Mouse (Mus musculus): ENCODE results near the gene Atp11a.
A peak's percentile ranks its signal among the peaks of the same experiment; 100 is the strongest.

Gene Atp11a

GRCm38 (mm10) chr8:12905599-12906321 is 148.9 kb downstream of the Atp11a start:
- no peak for DNase-seq (ENCODE audit: low read depth, low spot score)

GRCm38 (mm10) chr8:12906597-12906996 is 149.8 kb downstream of the Atp11a start:
- no peak for DNase-seq (ENCODE audit: low read depth, low spot score)

DNA sequence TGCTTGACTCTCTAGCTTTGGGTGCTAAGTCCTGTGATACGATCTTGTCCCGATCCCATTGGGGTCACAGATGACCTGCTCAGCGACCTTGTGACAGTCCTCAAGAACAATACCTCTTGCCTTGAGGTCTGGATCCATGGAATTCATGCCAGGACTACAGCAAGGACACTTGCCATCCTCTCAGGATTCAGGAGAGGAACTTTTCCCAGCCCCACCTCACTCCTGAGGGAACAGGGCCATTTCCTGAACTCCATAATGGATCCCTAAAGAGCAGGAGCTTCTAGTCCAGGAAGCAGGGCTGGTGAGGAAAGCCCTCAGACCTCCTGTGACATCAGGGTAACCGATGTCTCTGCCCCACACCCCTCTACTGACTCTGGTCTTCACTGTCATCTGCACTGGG is 150.9 kb downstream of the Atp11a start:
- no peak for DNase-seq (ENCODE audit: low read depth, low spot score)

GRCm38 (mm10) chr8:12912011-12912410 is 155.2 kb downstream of the Atp11a start:
- DNase-seq (ENCODE audit: low read depth, low spot score): peak; percentile 9

GRCm38 (mm10) chr8:12915187-12916006 is 158.6 kb downstream of the Atp11a start:
- DNase-seq (ENCODE audit: low read depth, low spot score): peak; percentile 31

DNA sequence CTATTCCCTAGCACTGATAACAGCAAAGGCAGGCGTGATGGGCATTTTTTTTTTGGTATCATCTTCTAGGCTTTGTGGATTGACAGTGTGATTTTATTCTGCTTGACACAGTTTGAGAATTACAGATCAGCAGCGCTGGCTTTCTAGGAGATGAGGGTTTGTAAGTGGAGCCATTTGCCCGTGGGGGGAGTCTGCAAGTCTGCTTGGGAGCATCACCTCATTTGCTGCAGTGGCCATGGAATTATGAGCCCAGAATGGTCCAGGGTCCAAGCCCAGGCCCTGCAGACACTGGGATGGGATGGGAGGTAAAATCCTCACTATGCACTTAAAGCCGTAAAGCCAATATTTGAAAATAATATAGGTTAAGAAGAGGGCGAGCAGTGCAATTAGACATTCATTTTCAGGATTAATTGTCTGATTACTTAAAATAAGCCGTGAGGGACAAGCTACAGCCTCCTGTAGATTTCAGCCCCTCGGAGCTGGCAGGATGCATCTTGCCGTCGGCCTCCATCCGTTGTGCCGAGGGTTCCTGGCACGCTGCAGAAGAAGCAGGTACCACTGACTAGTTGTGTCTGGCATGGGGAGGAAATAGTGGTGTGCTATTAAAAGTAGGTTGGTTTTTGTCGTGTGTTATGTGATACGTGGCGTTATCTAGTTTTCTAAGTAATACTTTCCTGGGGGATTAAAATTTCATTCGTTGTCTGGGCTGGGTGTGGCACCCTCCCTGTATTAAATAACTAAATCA is 159.5 kb downstream of the Atp11a start:
- DNase-seq (ENCODE audit: low read depth, low spot score): no peak

- no peak for DNase-seq (ENCODE audit: low read depth, low spot score)
Observed at GRCm38 (mm10) chr8:12917029-12917428, 160.2 kb downstream of the Atp11a start.

DNA sequence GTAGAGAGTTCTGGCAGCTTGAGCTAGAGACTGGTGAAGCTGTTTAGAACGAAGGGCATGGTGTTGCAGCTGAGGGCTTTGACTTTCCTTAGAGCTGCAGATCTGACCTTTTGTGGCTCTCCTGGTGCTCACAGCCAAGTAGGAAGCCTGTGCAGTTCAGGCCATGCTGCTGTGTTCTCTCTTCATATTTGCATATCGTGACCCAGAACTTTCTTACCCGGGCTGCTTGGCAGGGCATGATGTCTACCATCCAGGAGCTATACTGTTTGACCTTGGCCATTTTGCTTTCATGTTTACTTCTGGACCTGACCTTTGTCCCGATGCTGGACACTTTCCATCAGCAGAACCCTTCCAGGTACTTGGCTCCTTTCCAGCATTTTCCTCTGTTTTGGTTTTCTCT is 161.0 kb downstream of the Atp11a start:
- DNase-seq (ENCODE audit: low read depth, low spot score): no peak

All from embryo, embryonic 11.5 days (tissue).